Mouse (Mus musculus) heart, embryonic 12.5 days (tissue): ENCODE results near the gene Sorcs2. TPM values are rescaled to one million over a fixed set of nuclear protein-coding genes. Genes with fewer than 3 reads are reported as not detected.
"Not testable (repeated sequence)": the region's sequence is repeated elsewhere in the genome, so short reads cannot be mapped to it uniquely, and the experiment has no call there.

Source experiments
- ATAC-seq: fragments of 200-750 bp; cut with Nextera tagmentation; 2 replicates; pipeline ENCODE4 v1.8.0; 2017; ENCODE audit warnings: moderate TSS enrichment, moderate library complexity; ENCODE audit not compliant: insufficient number of reproducible peaks, low FRiP score
- H3K27ac ChIP-seq: fragments of 300-500 bp; sonication (generic); 2 replicates; pipeline ENCODE4 v1.5.1; 2016; ENCODE audit warnings: mild to moderate bottlenecking, moderate library complexity; ENCODE audit not compliant: poor library complexity, severe bottlenecking
- H3K27me3 ChIP-seq: fragments of 300-500 bp; sonication (generic); replicated peaks from 2 replicates; pipeline ENCODE4 v1.6.1; 2016; ENCODE audit warnings: mild to moderate bottlenecking, moderate library complexity
- H3K36me3 ChIP-seq: fragments of 300-500 bp; sonication (generic); 2 replicates; pipeline ENCODE4 v1.6.1; 2016; ENCODE audit warnings: mild to moderate bottlenecking, moderate library complexity
- H3K4me1 ChIP-seq: fragments of 300-500 bp; sonication (generic); replicated peaks from 2 replicates; pipeline ENCODE4 v1.6.1; 2016; ENCODE audit warnings: mild to moderate bottlenecking
- H3K4me2 ChIP-seq: fragments of 300-500 bp; sonication (generic); 2 replicates; pipeline ENCODE4 v1.6.1; 2016; ENCODE audit warnings: mild to moderate bottlenecking, moderate library complexity
- H3K4me3 ChIP-seq: fragments of 300-500 bp; sonication (generic); 2 replicates; pipeline ENCODE4 v1.5.1; 2016; ENCODE audit warnings: mild to moderate bottlenecking
- H3K9ac ChIP-seq: fragments of 300-500 bp; sonication (generic); 2 replicates; pipeline ENCODE4 v1.6.1; 2016; ENCODE audit warnings: mild to moderate bottlenecking, moderate library complexity
- H3K9me3 ChIP-seq: fragments of 300-500 bp; sonication (generic); replicated peaks from 2 replicates; pipeline ENCODE4 v1.6.1; 2016; ENCODE audit warnings: mild to moderate bottlenecking, moderate library complexity
- WGBS: fragments of 180-500 bp; shearing (Covaris S2); methylation state at CpG from one replicate; pipeline ENCODE4 v1.1.7; 2016; 5-methylcytosine and 5-hydroxymethylcytosine counted together
- polyA plus RNA-seq: library from polyadenylated mRNA; unstranded; fragments of >200 nt; fragmentation: Nextera tagmentation; extraction: Ambion mirVana; gene quantifications from 2 replicates; pipeline ENCODE4 v1.2.1, GENCODE M21; 2016

The Sorcs2 gene
- polyA plus RNA-seq, 1 experiment from 2014 or later: 12.4 TPM

- WGBS: 57% methylated on average over 6 of the region's 6 CpGs
- no peak for ATAC-seq
- H3K4me2 ChIP-seq: no peak overlapping the region
These were observed 138.2 kb downstream of the Sorcs2 start for GRCm38 (mm10) chr5:36259691-36260124.

DNA sequence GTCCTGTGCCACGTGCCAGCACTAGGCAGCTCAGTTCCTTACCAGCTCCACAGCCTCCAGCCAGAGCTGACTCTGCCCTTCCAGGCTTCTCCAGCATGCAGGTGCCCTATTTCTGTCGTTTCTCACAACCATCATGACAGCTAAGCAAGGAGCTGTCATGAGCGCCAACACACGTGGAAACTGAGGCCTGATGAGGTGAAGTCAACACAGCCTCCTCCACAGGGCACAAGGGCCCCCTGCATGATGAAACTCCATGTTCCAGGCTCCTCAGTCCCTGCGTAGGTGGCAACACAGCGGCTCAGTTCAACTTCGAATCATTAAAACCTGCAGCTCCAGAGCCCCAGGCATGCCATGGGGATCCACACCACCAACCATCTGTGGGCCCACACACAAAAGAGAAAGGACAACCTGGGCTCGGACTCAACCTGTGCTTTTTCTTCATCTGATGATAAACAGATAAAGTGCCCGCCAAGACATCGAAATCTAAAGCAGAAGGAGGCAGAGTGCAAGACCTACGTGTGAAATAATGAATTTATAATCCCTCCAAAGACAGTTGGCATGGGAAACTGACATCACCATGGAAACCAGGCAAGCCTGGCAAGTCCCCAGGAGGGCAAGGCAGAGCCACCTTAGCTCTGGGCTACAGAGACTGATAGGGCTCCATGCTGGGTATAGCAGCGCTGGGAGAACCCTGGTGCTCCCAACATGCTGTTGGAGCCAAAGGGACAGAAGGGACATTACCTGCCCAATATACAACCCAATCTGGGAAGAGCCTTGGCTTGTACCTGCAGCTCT, 139.4 kb downstream of the Sorcs2 start:
- Histone ChIP-seq H3K9me3 (no peaks in the 10 kb centered on the region), H3K4me3 (no peak overlapping the region), H3K9ac (no peak overlapping the region), H3K27ac (no peak overlapping the region), H3K4me1 (peaks cover 12% of the 10 kb centered on the region), H3K4me2 (no peak overlapping the region), H3K36me3 (no peaks in the 10 kb centered on the region), H3K27me3 (no peaks in the 10 kb centered on the region)
- ATAC-seq: no peak
- WGBS: 80% methylated on average over 12 of the region's 12 CpGs

More at GRCm38 (mm10) chr5:36259691-36260124, 138.2 kb downstream of the Sorcs2 start:
- no peak overlapping the region for H3K27ac ChIP-seq
- H3K9ac ChIP-seq: no peak overlapping the region
- peaks cover 8% of the 10 kb centered on the region for H3K4me1 ChIP-seq
- H3K27me3 ChIP-seq: no peaks in the 10 kb centered on the region
- H3K36me3 ChIP-seq: no peaks in the 10 kb centered on the region
- no peaks in the 10 kb centered on the region for H3K9me3 ChIP-seq
- H3K4me3 ChIP-seq: no peak overlapping the region

GRCm38 (mm10) chr5:36257008-36257407, 140.9 kb downstream of the Sorcs2 start:
- no peak overlapping the region for H3K4me2 ChIP-seq
- no peak overlapping the region for H3K27ac ChIP-seq
- no peak overlapping the region for H3K4me3 ChIP-seq
- ATAC-seq: no peak
- WGBS: 84% methylated on average over 5 of the region's 5 CpGs
- no peaks in the 10 kb centered on the region for H3K27me3 ChIP-seq
- no peaks in the 10 kb centered on the region for H3K9me3 ChIP-seq
- peaks cover 16% of the 10 kb centered on the region for H3K4me1 ChIP-seq
- H3K9ac ChIP-seq: no peak overlapping the region
- H3K36me3 ChIP-seq: no peaks in the 10 kb centered on the region

GRCm38 (mm10) chr5:36254642-36255516, 143.1 kb downstream of the Sorcs2 start:
- H3K9ac ChIP-seq: no peak overlapping the region
- H3K27me3 ChIP-seq: no peaks in the 10 kb centered on the region
- no peak for ATAC-seq
- no peaks in the 10 kb centered on the region for H3K9me3 ChIP-seq
- H3K4me3 ChIP-seq: no peak overlapping the region
- 37% methylated on average over 18 of the region's 18 CpGs for WGBS
- peaks cover 28% of the 10 kb centered on the region for H3K4me1 ChIP-seq
- no peaks in the 10 kb centered on the region for H3K36me3 ChIP-seq
- 0 out of 2 replicates have a peak overlapping the region, but pooled peaks have one; percentile 0 for H3K4me2 ChIP-seq
- no peak overlapping the region for H3K27ac ChIP-seq

- no peak for ATAC-seq
- H3K27ac ChIP-seq: no peak overlapping the region
- H3K4me3 ChIP-seq: no peak overlapping the region
- H3K9ac ChIP-seq: no peak overlapping the region
- peaks cover 28% of the 10 kb centered on the region for H3K4me1 ChIP-seq
- WGBS: 84% methylated on average over 17 of the region's 17 CpGs
- no peak overlapping the region for H3K4me2 ChIP-seq
- no peaks in the 10 kb centered on the region for H3K9me3 ChIP-seq
- H3K36me3 ChIP-seq: no peaks in the 10 kb centered on the region
- H3K27me3 ChIP-seq: no peaks in the 10 kb centered on the region
These were observed 145.0 kb downstream of the Sorcs2 start for GRCm38 (mm10) chr5:36252746-36253504.

- no peak overlapping the region for H3K9ac ChIP-seq
- WGBS: 77% methylated on average over 3 of the region's 3 CpGs
- no peaks in the 10 kb centered on the region for H3K36me3 ChIP-seq
- no peaks in the 10 kb centered on the region for H3K27me3 ChIP-seq
- no peaks in the 10 kb centered on the region for H3K9me3 ChIP-seq
- H3K4me2 ChIP-seq: no peak overlapping the region
- peaks cover 16% of the 10 kb centered on the region for H3K4me1 ChIP-seq
- H3K4me3 ChIP-seq: no peak overlapping the region
- no peak for ATAC-seq
- no peak overlapping the region for H3K27ac ChIP-seq
These were observed 149.9 kb downstream of the Sorcs2 start for GRCm38 (mm10) chr5:36248022-36248421.

- H3K4me1 ChIP-seq, H3K27ac ChIP-seq, ATAC-seq, H3K36me3 ChIP-seq, H3K4me3 ChIP-seq, H3K4me2 ChIP-seq, H3K27me3 ChIP-seq, H3K9ac ChIP-seq, H3K9me3 ChIP-seq: not testable (repeated sequence)
- 91% methylated on average over 9 of the region's 10 CpGs for WGBS
These were observed 160.4 kb downstream of the Sorcs2 start for GRCm38 (mm10) chr5:36237526-36237925.

DNA sequence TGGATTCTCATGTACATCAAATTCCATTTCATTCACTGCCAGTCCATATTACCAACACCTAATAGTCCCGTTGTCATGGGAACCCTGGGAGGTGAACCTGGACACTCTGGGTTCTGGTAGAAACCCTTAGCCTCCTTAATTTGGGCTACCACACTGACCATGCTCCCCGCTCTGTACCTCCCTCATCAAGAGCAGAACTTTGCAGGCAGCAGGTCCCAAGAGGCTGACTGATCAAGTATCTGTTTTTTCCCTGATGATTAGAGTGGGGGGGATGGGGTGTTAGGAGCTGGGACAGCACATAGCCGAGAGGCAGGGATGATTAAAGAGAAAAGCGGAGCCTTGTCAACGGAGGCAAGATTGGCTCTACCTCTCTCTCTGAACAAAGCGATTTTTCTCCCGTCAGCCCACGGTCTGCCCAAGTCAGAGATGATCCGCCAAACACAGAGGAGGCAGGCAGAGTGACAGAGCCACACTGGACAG, 167.6 kb downstream of the Sorcs2 start:
- H3K36me3 ChIP-seq: no peaks in the 10 kb centered on the region
- no peaks in the 10 kb centered on the region for H3K27me3 ChIP-seq
- ATAC-seq: no peak
- no peak overlapping the region for H3K4me3 ChIP-seq
- no peak overlapping the region for H3K9ac ChIP-seq
- H3K4me1 ChIP-seq: peaks cover 34% of the 10 kb centered on the region
- 55% methylated on average over 9 of the region's 9 CpGs for WGBS
- H3K4me2 ChIP-seq: no peak overlapping the region
- H3K27ac ChIP-seq: no peak overlapping the region
- no peaks in the 10 kb centered on the region for H3K9me3 ChIP-seq

- Histone ChIP-seq H3K36me3 (no peaks in the 10 kb centered on the region), H3K9ac (no peak overlapping the region), H3K27ac (no peak overlapping the region), H3K27me3 (no peaks in the 10 kb centered on the region; the same call in 1 of the 2 replicates), H3K4me3 (no peak overlapping the region), H3K4me2 (no peak overlapping the region), H3K9me3 (no peaks in the 10 kb centered on the region), H3K4me1 (peaks cover 34% of the 10 kb centered on the region)
- WGBS: 71% methylated on average over 23 of the region's 23 CpGs
- ATAC-seq: no peak
These were observed 169.3 kb downstream of the Sorcs2 start for GRCm38 (mm10) chr5:36228405-36229370.

DNA sequence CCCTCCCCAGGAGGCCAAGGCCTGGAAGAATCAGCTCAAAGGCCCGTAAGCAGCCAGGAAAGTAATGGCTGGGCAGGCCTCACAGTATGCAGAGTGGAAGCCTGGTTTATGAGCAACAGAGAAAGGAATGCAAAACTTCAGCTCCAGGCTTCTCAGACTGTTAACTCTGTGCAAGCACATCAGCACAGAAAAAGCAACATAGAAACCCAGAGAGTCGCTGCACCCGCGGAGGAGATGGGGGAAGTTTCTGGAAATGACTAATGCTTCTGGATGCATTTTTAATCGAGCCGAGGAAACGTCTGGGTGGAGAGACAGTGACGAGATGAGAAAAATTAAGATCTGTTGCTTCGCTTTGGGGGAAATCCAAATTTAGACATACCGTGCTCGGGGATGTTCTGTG, 171.6 kb downstream of the Sorcs2 start:
- 62% methylated on average over 11 of the region's 11 CpGs for WGBS
- H3K27ac ChIP-seq: no peak overlapping the region
- H3K36me3 ChIP-seq: no peaks in the 10 kb centered on the region
- no peaks in the 10 kb centered on the region; the same call in 1 of the 2 replicates for H3K27me3 ChIP-seq
- peaks cover 39% of the 10 kb centered on the region for H3K4me1 ChIP-seq
- no peak overlapping the region for H3K4me2 ChIP-seq
- H3K9ac ChIP-seq: no peak overlapping the region
- no peaks in the 10 kb centered on the region for H3K9me3 ChIP-seq
- H3K4me3 ChIP-seq: no peak overlapping the region
- no peak for ATAC-seq
